Mouse (Mus musculus) bone marrow, adult 2 months (tissue): ENCODE results near the gene Tbc1d10a.

ENCODE experiments used
- CTCF ChIP-seq: fragments of 200-500 bp; IDR thresholded peaks from 2 replicates; pipeline ENCODE4 v1.5.1; 2011; ENCODE audit warnings: low read length, control low read depth; ENCODE audit not compliant: control insufficient read depth, insufficient read depth
- POLR2A ChIP-seq: fragments of 200-500 bp; IDR thresholded peaks from 2 replicates; pipeline ENCODE4 v1.6.1; 2011; ENCODE audit warnings: low read depth, mild to moderate bottlenecking, control low read depth, low read length, borderline replicate concordance; ENCODE audit not compliant: control insufficient read depth

DNA sequence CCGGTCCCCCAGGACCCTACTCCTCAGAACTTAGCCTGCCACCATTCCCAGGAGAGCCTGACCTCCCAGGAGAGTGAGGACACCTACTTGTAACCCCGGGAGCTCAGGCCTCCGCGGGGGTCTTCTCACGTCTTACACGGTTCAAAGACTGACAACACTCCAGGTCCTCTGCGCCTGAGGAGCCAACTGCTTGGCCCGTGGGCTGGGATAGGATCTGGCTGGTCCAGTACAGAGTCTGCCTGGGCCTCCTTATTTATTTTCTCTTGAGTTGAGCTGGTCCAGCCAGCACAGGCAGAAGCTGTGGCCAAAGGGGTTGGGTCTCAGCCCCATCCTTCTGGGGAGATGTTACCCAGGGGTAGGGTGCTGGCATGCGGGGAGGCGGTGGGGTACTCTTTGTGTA is 28.5 kb downstream of the Tbc1d10a start:
- TF ChIP-seq POLR2A, result no peak
- TF ChIP-seq CTCF, result no peak
